Mouse (Mus musculus) erythroid progenitor cell, adult 5-6 weeks (primary cell): ENCODE data around the gene Nrd1. TPM values are rescaled to one million over a fixed set of nuclear protein-coding genes. Genes with fewer than 3 reads are reported as not detected.

ENCODE experiments used
- ATAC-seq: replicated peaks from 2 replicates; pipeline ENCODE4 v1.8.0; 2016; ENCODE audit warnings: moderate number of reproducible peaks, mild to moderate bottlenecking, moderate TSS enrichment, inconsistent platforms; ENCODE audit not compliant: poor library complexity, low FRiP score, severe bottlenecking
- total RNA-seq, 2 experiments: library from RNA; stranded (forward) in 1 of 2; stranded (reverse) in 1 of 2; fragments of 150-400 nt in 1 of 2; fragments of 186-747, 209-891 nt in 1 of 2; gene quantifications; 2 replicates each; pipeline versions ENCODE4 v1.2.3 to v1.2.4; 2015 to 2017; ENCODE audit warnings: low replicate concordance in 2 of 2

The Nrd1 gene
- total RNA-seq, 2 experiments from 2014 or later: 190 to 431 TPM

GRCm38 (mm10) chr4:109021976-109022375, 21.5 kb downstream of the Nrd1 start:
- no peak for ATAC-seq

- ATAC-seq: no peak
Measured at GRCm38 (mm10) chr4:109025061-109025460, 24.6 kb downstream of the Nrd1 start.

GRCm38 (mm10) chr4:109026543-109026942, 26.1 kb downstream of the Nrd1 start:
- no peak for ATAC-seq

GRCm38 (mm10) chr4:109029857-109030256, 29.4 kb downstream of the Nrd1 start:
- no peak for ATAC-seq

- ATAC-seq: no peak
Measured at GRCm38 (mm10) chr4:109030266-109030665, 29.8 kb downstream of the Nrd1 start.

GRCm38 (mm10) chr4:109036327-109036726, 35.9 kb downstream of the Nrd1 start:
- peak; percentile 91 for ATAC-seq

- ATAC-seq: no peak
Measured at GRCm38 (mm10) chr4:109042739-109043138, 42.3 kb downstream of the Nrd1 start.

GRCm38 (mm10) chr4:109043294-109043693, 42.8 kb downstream of the Nrd1 start:
- ATAC-seq: no peak

- ATAC-seq: no peak
Measured at GRCm38 (mm10) chr4:109043756-109044155, 43.3 kb downstream of the Nrd1 start.

GRCm38 (mm10) chr4:109048258-109048657, 47.8 kb downstream of the Nrd1 start:
- no peak for ATAC-seq

GRCm38 (mm10) chr4:109052282-109052681, 51.8 kb downstream of the Nrd1 start:
- no peak for ATAC-seq

GRCm38 (mm10) chr4:109054003-109054402, 53.5 kb downstream of the Nrd1 start:
- ATAC-seq: no peak

- no peak for ATAC-seq
Measured at GRCm38 (mm10) chr4:109056351-109056750, 55.9 kb downstream of the Nrd1 start.

GRCm38 (mm10) chr4:109057640-109058039, 57.2 kb downstream of the Nrd1 start:
- no peak for ATAC-seq

GRCm38 (mm10) chr4:109059255-109059821, 58.9 kb downstream of the Nrd1 start:
- no peak for ATAC-seq

- ATAC-seq: no peak
Measured at GRCm38 (mm10) chr4:109064941-109065340, 64.5 kb downstream of the Nrd1 start.

GRCm38 (mm10) chr4:109065714-109066113, 65.3 kb downstream of the Nrd1 start:
- ATAC-seq: no peak

- no peak for ATAC-seq
Measured at GRCm38 (mm10) chr4:109072891-109073290, 72.4 kb downstream of the Nrd1 start.

- no peak for ATAC-seq
Measured at GRCm38 (mm10) chr4:109073296-109073695, 72.8 kb downstream of the Nrd1 start.

GRCm38 (mm10) chr4:109078941-109079340, 78.5 kb downstream of the Nrd1 start:
- ATAC-seq: no peak

- no peak for ATAC-seq
Measured at GRCm38 (mm10) chr4:109079676-109080075, 79.2 kb downstream of the Nrd1 start.

- no peak for ATAC-seq
Measured at GRCm38 (mm10) chr4:109080118-109080517, 79.7 kb downstream of the Nrd1 start.
